Mouse (Mus musculus) spleen, postnatal 36 days (tissue): Measurements from ENCODE around the gene Ssr2.
"Not testable (repeated sequence)": the region's sequence is repeated elsewhere in the genome, so short reads cannot be mapped to it uniquely, and the experiment has no call there.

Experiments used
- DNase-seq, 2 experiments: peaks; one replicate each; pipeline ENCODE4 v3.0.0; 2022; ENCODE audit warnings: low spot score in 2 of 2, mixed read lengths in 1 of 2

Ssr2 gene

DNA sequence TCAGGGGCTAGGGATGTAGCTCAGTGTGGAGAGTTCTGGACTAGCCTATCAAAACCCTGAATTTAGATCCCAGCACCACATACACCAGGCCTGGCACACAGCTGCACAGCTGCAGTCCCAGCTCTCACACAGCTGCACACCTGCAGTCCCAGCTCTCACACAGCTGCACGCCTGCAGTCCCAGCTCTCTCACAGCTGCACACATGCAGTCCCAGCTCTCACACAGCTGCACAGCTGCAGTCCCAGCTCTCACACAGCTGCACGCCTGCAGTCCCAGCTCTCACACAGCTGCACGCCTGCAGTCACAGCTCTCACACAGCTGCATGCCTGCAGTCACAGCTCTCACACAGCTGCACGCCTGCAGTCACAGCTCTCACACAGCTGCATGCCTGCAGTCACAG is 20.9 kb downstream of the Ssr2 start:
- not testable (repeated sequence) for DNase-seq

DNA sequence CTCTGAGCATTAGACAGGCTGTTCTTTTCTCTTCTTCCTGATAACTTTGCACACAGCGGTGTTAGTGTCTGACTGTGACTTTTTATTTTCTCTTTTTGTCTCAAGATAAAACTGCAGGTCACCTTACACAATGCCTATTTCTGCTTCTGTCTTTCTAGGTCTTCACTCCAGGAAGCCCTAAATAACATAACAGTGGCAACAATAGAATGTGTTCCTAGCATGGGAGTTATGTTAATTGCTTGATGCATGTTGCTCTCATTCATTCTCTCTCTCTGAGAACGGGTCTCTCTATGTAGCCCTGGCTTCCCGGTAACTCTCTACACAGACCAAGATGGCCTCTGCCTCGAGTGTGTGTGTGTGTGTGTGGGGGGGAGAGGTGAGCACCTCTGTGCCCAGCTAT is 26.8 kb downstream of the Ssr2 start:
- no peak for DNase-seq

DNA sequence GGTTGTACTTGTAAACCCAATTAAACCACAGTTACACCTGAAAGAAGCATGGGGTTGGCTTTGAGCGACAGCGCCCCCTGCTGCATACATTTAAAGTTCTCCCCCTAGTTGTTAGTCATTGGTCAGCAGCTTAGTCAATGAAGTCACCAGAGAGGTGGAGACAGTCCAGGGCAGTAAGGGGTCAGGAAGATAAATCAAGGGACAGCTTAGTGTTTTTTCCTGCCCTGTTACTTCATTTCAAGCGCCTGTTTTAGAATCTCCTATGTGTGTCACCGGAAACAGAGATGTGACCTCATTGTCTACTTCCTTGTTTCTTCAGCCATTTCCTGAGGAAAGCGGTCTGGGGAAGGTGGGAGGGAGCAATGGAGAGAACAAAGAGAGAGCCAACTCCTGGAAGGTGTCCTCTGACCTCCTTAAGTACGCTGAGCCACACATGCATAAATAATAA is 28.1 kb downstream of the Ssr2 start:
- peak; percentile 58 to 68 for DNase-seq

DNA sequence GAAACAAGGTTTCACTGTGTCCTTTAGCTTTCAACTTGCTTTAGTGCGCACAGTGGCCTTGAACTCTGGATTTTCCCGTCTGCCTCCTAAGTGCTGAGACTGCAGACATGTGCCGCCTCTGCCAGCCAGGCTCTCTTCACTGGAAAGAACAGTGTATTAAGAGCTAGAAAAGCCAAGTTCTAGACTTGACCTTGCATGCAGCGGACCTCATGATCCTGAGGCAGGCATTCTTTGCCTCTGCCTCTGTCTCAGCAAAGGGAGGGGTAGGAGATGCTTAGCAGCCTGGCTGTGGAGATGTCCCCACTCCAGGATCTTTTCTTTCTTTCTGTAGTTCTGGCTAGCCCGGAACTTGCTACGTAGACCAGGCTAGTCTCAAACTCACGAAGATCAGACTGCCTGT is 29.2 kb downstream of the Ssr2 start:
- DNase-seq = no peak

DNA sequence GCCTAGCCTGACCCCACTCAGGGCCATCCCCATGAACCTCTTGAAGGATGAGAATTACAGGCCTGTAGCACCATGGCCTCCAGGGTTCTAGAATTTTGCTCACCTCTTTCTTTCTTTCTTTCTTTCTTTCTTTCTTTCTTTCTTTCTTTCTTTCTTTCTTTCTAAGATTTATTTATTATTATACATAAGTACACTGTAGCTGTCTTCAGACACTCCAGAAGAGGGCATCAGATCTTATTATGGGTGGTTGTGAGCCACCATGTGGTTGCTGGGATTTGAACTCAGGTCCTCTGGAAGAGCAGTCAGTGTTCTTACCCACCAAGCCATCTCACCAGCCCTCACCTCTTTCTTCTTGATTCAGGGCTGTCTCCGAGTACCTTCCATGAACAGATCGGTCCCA is 30.0 kb downstream of the Ssr2 start, which contains the start of gene Arhgef2:
Gene Arhgef2, plus strand, starts transcription at position 301 of the 400 bp plus-strand sequence.
- DNase-seq = not testable (repeated sequence)

DNA sequence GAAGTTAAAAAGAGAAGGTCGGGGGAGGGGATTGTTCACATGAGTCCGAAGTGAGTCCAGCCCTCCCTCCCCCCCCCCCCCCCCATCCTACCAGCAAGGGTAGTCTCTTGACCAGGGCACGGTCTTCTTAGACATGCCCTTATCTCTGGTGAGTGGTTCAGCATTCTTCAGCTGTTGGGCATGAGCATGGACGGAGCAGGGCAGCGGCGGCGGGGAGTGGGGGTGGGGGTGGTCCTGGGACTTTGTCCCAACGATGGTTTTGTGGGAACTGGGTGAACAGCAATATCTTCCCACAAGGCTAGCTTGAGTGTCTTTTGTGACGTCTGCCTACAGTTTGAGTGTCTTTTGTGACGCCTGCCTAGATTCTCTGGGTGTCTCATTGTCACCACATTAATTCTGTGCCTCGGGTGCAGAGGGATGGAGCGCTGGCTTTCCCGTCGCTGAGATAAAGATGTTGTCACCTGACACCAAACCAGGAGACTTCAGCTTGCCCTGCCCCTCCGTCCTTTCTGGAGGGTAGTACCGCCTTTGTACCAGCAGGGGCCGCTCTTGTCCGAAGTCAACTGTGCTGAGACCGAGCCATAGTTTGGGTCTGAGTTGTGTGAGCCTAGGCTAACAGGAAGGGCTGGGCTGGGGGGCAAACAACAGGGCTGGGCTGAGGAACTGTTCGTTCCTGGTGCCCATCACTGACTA is 31.5 kb downstream of the Ssr2 start:
- peak; percentile 83 to 86 for DNase-seq

DNA sequence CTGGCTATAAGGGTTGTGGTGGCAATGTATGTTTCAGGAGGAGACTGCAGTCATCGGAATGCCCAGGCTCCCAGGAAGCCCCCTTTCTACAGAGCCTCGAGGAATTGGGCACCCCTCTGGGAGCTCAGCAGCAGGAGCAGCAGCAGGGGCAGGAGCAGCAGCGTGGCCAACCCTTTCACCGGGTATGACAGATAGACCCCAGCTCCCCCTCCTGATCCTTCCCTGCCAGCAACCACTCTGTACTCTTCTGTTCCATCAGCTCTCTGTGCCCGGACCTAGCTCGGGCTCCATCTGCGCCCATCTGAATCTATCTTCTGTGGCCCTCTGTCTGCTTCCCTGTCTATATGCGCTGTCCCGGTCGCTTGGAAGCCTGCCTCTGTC is 32.1 kb downstream of the Ssr2 start:
- no peak for DNase-seq

DNA sequence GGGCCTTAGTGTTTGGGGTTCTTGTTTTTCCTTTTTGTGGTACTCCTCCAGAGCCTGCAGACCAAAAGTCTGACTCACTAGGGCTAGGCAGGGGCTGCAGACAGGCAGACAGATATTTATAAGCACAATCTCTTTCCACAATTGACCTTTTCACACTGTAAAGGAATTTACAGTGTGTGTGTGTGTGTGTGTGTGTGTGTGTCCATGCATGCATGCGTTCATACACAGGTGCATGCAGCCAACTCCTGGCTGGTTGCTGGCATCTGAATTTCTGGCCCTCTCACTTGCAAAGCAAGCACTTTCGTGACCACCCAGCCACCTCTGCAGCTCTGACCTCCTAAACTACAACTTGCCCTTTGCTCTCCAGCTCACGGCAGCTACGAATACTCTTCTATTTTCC is 33.4 kb downstream of the Ssr2 start:
- no peak for DNase-seq

DNA sequence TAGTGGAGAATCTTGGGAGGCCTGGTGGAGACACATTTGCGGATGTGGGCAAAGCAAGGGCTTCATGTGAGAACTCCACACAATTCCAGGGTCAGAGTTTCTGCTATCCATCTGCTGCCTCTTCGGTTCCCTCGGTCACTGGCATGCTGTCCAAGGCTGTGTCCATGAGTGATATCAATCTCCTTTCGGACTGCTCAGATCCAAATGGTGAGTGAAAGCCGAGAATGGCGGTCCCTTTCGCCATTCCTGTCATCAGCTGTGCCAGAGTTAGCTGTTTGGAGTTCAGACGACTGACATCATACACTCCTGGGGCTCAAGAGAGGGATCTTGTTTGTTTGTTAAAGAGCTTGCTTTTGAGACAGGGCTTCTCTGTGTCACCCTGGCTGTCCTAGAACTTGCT is 38.7 kb downstream of the Ssr2 start:
- no peak for DNase-seq

DNA sequence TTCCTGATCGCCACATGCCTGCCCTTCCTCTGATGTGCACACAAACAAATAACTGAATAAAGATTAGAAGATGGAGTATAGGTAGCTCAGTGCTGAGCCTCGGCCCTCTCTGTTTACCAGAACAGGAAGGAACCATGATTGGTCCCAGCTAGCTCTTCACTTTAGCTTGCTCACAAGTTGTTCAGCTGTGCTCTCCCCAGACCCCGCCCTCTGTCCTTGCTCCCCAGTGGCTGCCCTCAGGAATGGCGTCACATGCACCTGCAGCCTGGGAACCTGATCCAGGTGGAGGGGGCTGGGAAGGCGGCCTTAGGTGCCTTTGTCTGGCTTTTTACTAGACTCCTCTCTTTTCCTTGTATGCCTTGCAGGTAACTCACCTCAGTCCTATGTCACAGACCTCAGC is 39.4 kb downstream of the Ssr2 start:
- no peak for DNase-seq

DNA sequence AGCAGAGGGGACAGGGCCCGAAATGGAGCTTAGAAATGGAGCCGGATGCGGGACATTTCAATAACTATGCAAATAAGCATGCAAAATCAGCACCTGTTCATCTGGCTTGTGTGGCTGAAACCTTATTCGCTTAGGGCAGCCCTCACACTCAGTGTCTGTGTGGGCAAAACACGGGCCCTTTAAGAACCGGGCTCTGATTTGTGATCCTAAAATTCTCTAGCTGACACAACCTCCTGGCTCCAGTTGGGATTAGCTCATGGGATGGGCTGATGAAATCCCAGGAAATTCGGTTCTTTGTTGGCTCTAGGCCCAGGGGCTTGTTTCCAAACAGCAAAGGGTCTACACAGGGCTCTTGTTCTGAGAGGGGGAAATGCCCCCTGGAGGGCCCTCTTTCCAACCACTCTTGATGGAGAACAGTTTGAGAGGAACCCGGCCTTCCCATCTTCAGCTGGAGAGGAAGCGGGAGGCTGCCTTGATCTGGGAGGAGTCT is 40.3 kb downstream of the Ssr2 start:
- DNase-seq = peak in 1 of 2 experiments; percentile 29

DNA sequence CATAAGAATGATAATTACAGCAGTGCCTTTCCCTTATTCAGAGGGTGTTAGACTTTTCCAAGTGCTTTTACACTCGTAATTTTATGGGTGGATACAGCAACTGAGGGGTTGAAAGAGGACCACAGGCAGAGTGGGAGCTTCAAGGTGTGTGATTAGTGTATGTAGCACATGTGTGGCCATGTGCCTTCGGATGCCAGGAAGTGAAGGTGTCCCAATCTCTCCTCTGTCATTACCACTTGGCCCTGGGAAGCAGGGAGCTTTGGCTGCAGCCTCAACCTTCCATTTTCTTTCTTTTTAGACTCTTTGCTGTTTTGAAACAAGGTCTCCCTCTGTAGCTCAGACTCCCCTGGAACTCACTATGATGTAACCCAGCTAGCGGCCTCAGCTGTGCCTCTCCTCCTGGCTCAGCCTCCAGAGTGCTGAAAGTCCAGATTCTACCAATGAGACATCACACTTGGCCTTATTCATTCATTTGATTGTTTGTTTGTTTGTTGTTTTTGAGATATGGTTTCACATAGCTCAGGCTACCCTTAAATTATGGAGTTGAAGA is 41.4 kb downstream of the Ssr2 start:
- DNase-seq = no peak

DNA sequence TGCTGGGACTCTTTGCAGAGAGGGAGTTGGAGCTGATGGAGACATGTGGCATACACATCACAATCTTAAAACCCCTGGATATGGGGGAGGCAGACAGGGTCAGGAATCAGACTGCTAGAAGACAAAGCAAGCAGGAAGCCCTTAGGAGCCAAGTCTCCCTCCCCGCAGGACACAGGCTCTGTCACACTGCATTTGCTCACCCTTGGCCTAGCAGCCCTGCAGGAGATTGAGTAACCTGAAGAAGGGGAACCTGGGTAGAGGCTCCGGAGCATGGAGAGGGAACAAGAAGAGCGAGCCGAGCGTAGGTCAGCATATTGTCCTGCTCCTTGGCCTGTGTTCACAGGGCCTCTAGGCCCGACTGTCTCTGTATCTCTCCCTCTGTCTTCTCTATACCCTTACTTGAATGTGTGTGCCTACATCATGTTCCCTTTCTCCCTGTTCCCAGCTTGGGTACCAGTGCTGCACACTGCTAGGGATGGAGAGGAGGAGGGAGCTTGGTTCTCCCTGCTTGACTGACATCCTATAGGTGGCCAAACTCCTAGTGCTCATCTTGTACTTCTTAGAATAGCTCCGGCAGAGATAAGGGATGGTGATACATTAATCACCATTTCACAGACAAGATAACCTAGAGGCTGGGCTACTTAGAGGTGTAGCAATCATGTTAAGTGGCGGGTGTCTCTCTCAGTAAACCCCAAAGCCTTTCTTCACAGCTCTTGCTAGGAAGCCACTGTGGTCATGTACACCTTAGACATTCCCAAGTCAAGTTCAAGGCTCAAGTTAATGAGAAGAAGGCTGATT is 42.6 kb downstream of the Ssr2 start:
- no peak for DNase-seq

DNA sequence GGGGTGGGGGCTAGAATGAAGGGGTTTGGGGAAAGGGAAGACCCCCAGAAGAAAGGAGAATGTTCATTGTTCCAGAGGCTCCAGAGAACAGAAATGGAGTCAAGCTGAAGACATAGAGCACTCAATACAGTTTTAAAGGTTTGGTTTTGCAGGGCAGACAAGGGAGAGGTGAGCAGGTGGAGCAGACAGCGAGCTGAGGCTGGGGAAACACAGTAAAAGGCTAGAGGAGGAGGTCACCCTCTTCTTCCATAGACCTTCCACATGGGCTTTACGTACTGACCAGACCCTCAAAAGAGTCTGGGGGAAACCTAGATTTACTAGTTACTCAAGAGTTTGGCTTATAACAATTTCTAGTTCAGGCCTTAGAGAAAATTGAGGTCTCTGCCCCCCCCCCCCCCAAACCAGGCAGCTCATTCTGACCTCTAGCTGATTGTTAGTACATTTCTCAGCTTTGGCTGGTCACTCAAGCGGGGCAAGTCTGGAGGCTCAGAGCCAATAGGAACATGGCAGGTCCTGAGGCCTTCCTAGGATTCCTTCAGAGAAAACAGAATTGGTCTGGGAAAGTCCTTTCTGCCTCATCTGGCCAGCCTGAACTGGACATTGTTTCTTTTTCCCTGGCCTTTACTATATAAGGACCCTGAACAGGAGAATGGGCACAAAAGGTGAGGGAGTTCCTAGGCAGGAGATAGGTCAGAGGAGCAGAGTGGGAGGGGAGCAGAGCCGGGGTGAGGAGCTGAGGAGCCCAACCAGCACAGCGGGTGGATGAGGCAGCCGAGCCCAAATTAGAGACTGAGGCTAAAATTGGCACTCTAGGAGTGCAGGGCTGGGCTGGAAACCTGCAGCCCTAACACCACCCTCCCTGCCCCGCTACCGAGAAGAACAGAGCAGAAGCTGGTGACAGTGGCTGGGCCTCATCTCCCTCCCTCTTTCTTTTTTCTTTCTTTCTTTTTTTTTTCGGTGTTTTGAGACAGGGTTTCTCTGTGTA is 43.7 kb downstream of the Ssr2 start:
- DNase-seq = no peak

DNA sequence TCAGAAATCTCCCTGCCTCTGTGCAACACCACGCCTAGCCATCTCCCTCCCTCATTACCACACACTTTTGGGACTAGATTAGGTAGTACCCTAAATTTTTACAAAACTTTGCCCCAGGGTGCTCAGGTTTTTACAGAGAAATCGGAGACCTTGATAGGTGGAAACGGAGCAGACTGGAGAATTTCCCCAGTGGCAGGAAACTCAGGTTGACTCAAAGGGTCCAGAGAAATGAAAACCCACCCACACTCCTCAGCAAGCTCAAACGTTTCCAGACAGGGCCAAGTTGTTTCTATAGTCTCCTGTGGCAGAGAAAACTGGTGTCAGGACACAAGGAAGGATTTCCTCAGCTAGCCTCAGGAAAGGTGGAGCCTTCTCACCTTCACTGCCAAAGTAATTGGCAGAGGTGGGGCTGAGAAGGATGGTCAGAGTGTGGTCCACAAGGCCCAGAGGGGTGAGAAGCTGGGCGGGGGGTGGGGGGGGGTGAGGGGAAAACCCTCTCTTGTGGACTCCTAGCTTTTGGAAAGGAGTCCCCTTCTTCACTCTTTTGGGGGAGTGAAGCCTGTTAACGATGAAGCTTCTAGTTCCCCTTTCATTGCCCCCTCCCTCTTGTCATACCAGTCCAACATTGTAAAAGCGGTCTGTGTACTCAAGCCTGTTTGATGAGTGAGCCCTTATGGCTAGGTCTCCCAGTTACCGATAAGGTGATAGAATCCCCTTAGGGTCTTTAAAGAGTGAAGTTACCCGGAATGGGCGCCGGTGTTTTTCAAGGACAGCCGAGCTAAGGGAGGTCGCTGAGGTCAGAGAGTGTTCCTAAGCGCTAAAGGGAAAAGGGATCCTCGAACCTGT is 44.7 kb downstream of the Ssr2 start:
- DNase-seq = no peak

DNA sequence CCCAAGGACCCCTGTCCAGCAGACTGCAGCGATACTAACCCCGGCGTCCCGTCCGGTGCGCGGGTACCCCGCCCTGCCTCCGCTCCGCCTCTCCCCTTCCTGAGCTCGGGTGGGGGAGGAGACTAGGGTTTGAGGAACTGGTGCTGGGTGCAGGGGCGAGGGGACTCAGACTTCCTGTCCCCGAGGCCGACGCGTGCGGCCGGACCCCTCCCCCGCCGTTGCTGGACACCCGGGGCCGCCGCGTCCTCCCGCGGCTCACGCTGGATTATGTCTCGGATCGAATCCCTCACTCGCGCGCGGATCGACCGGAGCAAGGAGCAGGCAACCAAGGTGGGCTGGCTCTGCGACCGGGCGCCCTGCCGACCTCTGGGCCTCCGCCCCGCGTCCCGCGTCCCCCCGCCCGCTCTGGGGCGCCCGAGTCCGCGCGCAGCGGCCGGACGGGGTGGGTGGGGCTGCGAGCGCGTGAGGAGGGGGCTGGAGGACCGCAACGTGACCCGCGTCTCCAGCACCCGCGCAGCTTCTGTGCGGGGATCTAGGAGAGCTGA is 45.4 kb downstream of the Ssr2 start:
- DNase-seq = peak; percentile 91 to 92

DNA sequence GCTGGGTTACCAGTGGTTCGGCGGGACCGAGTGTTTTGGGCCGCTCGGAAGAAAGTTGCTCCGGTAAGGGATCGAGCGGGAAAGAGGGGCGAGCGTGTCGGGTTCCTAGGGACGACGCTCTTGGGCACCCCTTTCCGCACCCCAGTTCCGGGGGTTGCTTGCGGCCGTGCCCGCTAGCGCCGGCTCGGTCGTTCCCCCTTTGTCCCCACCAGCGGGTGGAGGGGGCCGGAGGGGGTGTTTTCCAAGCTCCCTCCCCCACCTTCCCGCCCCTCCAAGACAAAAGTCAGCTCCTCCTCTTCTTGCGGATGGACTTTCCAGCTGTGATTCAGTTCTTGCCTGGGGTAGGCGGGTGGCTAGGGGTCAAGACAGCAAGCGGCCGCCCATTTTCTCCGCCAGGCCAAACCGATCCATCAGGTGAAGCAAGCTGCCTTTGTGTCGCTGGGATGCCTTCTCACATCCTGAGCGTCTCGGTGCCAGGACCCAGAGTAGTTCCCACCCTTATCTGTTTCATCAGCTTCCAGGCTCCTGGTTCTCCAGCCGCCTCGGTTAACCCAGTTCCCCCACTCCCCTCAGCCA is 45.9 kb downstream of the Ssr2 start:
- DNase-seq = peak in 1 of 2 experiments; percentile 38

DNA sequence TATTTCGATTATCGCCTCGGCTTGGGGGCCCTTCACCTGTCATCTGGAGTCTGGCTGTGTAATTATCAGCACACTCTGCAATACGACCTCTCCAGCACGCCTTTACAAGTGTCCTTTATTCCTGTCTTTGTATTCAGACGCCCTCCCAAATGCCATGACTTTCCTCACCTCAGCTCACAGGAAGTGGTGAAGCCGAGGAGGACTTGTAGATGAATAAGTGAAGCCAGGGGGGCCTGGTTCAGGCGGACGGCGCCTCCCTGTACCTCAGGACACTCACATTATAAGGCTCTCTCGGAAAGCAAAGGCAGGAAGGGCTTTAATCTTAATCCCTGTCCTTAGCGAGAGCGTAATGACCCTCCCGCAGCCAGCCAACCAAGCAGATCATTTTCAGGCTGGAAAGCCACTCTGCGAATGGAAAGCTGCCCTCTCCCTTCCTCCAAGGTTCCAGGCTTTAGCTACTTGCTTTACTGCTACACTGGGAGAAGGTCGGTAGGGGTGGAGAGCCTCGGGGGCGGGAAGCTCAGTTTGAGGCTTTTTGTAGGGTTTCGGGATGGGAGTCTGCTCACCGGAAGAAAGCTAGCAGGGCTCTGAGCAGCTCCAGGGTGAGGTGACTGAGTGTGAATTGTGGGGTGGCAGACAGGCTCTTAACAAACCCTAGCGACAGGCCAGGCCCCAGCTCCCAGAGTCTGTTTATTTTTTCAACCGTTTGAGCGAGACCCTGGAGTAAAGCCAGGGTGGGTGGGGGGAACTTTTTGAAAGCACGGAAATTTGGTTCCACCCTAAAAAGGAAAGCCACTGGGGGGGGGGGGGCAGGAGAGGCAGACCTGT is 46.7 kb downstream of the Ssr2 start:
- DNase-seq = peak in 1 of 2 experiments; percentile 26

DNA sequence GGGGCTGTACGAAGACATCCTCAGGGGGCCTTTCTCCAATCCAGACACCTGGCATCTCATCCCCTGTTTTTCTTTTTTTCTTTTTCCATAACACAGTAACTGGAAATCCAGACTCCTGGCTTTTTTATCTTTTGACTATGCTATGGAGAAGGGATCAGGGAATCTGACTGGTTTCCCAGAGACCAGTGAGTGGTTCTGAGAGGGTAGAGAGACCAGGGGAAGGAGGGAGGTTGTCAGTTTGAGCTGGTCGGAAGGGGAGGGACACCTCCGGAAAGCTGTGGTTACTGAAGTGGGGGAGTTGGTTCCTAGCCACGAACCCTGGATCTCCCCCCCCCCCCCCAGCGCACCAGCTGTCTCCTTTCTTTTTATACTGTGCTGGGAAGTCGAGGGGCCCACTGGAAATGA is 47.3 kb downstream of the Ssr2 start:
- DNase-seq = peak; percentile 62 to 65
